Mouse (Mus musculus) CH12.LX (cell line): ENCODE data around the gene Mrpl22. TPM values are rescaled to one million over a fixed set of nuclear protein-coding genes. Genes with fewer than 3 reads are reported as not detected.

ENCODE experiments used
- DNase-seq: peaks from one replicate; pipeline ENCODE4 v3.0.0-alpha.2; 2013; ENCODE audit errors: extremely low read depth
- H3K27ac ChIP-seq: 2 replicates; pipeline ENCODE4 v1.5.1; 2012; ENCODE audit warnings: low read depth, mild to moderate bottlenecking, control low read depth, moderate library complexity; ENCODE audit not compliant: insufficient read depth
- H3K27me3 ChIP-seq: replicated peaks from 2 replicates; pipeline ENCODE3; 2012; ENCODE audit warnings: inconsistent platforms
- H3K36me3 ChIP-seq, 2 experiments: replicated peaks in 1 of 2; 2 replicates each; pipeline versions ENCODE3 to v1.6.1; 2012; ENCODE audit warnings: inconsistent platforms in 1 of 2, low read length in 1 of 2, mild to moderate bottlenecking in 1 of 2, mixed read lengths in 1 of 2, moderate library complexity in 1 of 2; ENCODE audit not compliant: control insufficient read depth in 1 of 2, insufficient read depth in 1 of 2
- H3K4me1 ChIP-seq, 2 experiments: 2 replicates each; pipeline ENCODE4 v1.6.1; 2012; ENCODE audit warnings: inconsistent platforms in 1 of 2, moderate library complexity in 1 of 2; ENCODE audit not compliant: insufficient read depth in 2 of 2, control insufficient read depth in 1 of 2
- H3K4me2 ChIP-seq: 2 replicates; pipeline ENCODE4 v1.6.1; 2012; ENCODE audit warnings: low read depth, mild to moderate bottlenecking, control low read depth; ENCODE audit not compliant: poor library complexity, insufficient read depth, severe bottlenecking
- H3K4me3 ChIP-seq, 3 experiments: fragments of 150-350 bp in 1 of 3; sonication (generic) in 1 of 3; replicated peaks in 1 of 3; 2 replicates each; pipeline versions ENCODE3 to v1.5.1; 2011 to 2012; ENCODE audit warnings: low read depth in 2 of 3, low read length in 2 of 3, mild to moderate bottlenecking in 2 of 3, moderate library complexity in 2 of 3, control low read depth in 1 of 3, improper control_type of control experiment in 1 of 3, inconsistent platforms in 1 of 3, mixed read lengths in 1 of 3; ENCODE audit not compliant: poor library complexity in 1 of 3
- H3K79me2 ChIP-seq: replicated peaks from 2 replicates; pipeline ENCODE4 v1.6.1; 2012; ENCODE audit warnings: mild to moderate bottlenecking, moderate library complexity; ENCODE audit not compliant: control insufficient read depth, poor library complexity, insufficient read depth, severe bottlenecking; ENCODE audit errors: extremely low read depth
- H3K9ac ChIP-seq: 2 replicates; pipeline ENCODE4 v1.6.1; 2012; ENCODE audit warnings: low read depth, mild to moderate bottlenecking, control low read depth, moderate library complexity; ENCODE audit not compliant: insufficient read depth
- H3K9me3 ChIP-seq: replicated peaks from 2 replicates; pipeline ENCODE3; 2012; ENCODE audit warnings: low read length, inconsistent platforms, mixed read lengths
- BHLHE40 ChIP-seq: IDR thresholded peaks from 2 replicates; pipeline ENCODE4 v1.6.1; 2011; ENCODE audit warnings: mild to moderate bottlenecking, low read depth, low read length, improper control_type of control experiment
- CHD1 ChIP-seq: IDR thresholded peaks from 2 replicates; pipeline ENCODE4 v1.6.1; 2012; ENCODE audit warnings: low read depth, low read length, improper control_type of control experiment, inconsistent platforms
- CHD2 ChIP-seq: IDR thresholded peaks from 2 replicates; pipeline ENCODE4 v1.6.1; 2011; ENCODE audit warnings: low read length, improper control_type of control experiment
- CTCF ChIP-seq, 2 experiments: IDR thresholded peaks in 1 of 2; conservative IDR thresholded peaks in 1 of 2; 2 replicates each; pipeline ENCODE4 v1.5.1; 2011 to 2012; ENCODE audit warnings: low read depth in 2 of 2, low read length in 2 of 2, improper control_type of control experiment in 1 of 2, inconsistent platforms in 1 of 2, mild to moderate bottlenecking in 1 of 2, moderate library complexity in 1 of 2
- E2F4 ChIP-seq: IDR thresholded peaks from 2 replicates; pipeline ENCODE4 v1.6.1; 2011; ENCODE audit warnings: low read depth, low read length, improper control_type of control experiment; ENCODE audit not compliant: insufficient replicate concordance
- ELF1 ChIP-seq: IDR thresholded peaks from 2 replicates; pipeline ENCODE4 v1.6.1; 2014; ENCODE audit warnings: low read depth, mild to moderate bottlenecking, inconsistent platforms, low read length, improper control_type of control experiment
- EP300 ChIP-seq: IDR thresholded peaks from 2 replicates; pipeline ENCODE4 v1.6.1; 2011; ENCODE audit warnings: low read length, improper control_type of control experiment
- ETS1 ChIP-seq: conservative IDR thresholded peaks from 2 replicates; pipeline ENCODE4 v1.6.1; 2012; ENCODE audit warnings: low read depth, mild to moderate bottlenecking, inconsistent platforms, low read length, improper control_type of control experiment, moderate library complexity
- GABPA ChIP-seq: IDR thresholded peaks from 2 replicates; pipeline ENCODE4 v1.6.1; 2012; ENCODE audit warnings: low read depth, low read length, improper control_type of control experiment, inconsistent platforms; ENCODE audit not compliant: insufficient replicate concordance
- HCFC1 ChIP-seq: IDR thresholded peaks from 2 replicates; pipeline ENCODE4 v1.6.1; 2012; ENCODE audit warnings: low read depth, mild to moderate bottlenecking, inconsistent platforms, low read length, improper control_type of control experiment
- IRF4 ChIP-seq: IDR thresholded peaks from 2 replicates; pipeline ENCODE4 v1.6.1; 2014; ENCODE audit warnings: low read depth, mild to moderate bottlenecking, inconsistent platforms, low read length, improper control_type of control experiment
- JUN ChIP-seq: IDR thresholded peaks from 2 replicates; pipeline ENCODE4 v1.6.1; 2011; ENCODE audit warnings: low read depth, mild to moderate bottlenecking, low read length, improper control_type of control experiment, moderate library complexity; ENCODE audit not compliant: insufficient read depth
- JUND ChIP-seq: conservative IDR thresholded peaks from 2 replicates; pipeline ENCODE4 v1.6.1; 2011; ENCODE audit warnings: low read depth, low read length, improper control_type of control experiment
- KAT2A ChIP-seq: IDR thresholded peaks from 2 replicates; pipeline ENCODE4 v1.6.1; 2012; ENCODE audit warnings: low read length, improper control_type of control experiment, inconsistent platforms; ENCODE audit not compliant: insufficient replicate concordance
- MAFK ChIP-seq: IDR thresholded peaks from 2 replicates; pipeline ENCODE4 v1.6.1; 2011; ENCODE audit warnings: low read length, improper control_type of control experiment; ENCODE audit not compliant: insufficient replicate concordance
- MAX ChIP-seq: IDR thresholded peaks from 2 replicates; pipeline ENCODE4 v1.6.1; 2011; ENCODE audit warnings: low read length, improper control_type of control experiment
- MAZ ChIP-seq: IDR thresholded peaks from 2 replicates; pipeline ENCODE4 v1.6.1; 2012; ENCODE audit warnings: low read depth, mild to moderate bottlenecking, inconsistent platforms, low read length, improper control_type of control experiment, moderate library complexity
- MEF2A ChIP-seq: IDR thresholded peaks from 2 replicates; pipeline ENCODE4 v1.6.1; 2014; ENCODE audit warnings: low read depth, mild to moderate bottlenecking, inconsistent platforms, low read length, improper control_type of control experiment, borderline replicate concordance
- MXI1 ChIP-seq: IDR thresholded peaks from 2 replicates; pipeline ENCODE4 v1.6.1; 2011; ENCODE audit warnings: mild to moderate bottlenecking, low read depth, low read length, improper control_type of control experiment
- MYC ChIP-seq: IDR thresholded peaks from 2 replicates; pipeline ENCODE4 v1.6.1; 2011; ENCODE audit warnings: low read depth, mild to moderate bottlenecking, improper control_type of control experiment, low read length
- NELFE ChIP-seq: IDR thresholded peaks from 2 replicates; pipeline ENCODE4 v1.6.1; 2011; ENCODE audit warnings: low read depth, low read length, improper control_type of control experiment
- NRF1 ChIP-seq: IDR thresholded peaks from 2 replicates; pipeline ENCODE4 v1.6.1; 2014; ENCODE audit warnings: low read depth, mild to moderate bottlenecking, inconsistent platforms, low read length, improper control_type of control experiment, moderate library complexity
- PAX5 ChIP-seq: IDR thresholded peaks from 2 replicates; pipeline ENCODE4 v1.6.1; 2012; ENCODE audit warnings: low read length, inconsistent platforms, mixed read lengths
- POLR2A ChIP-seq: IDR thresholded peaks from 2 replicates; pipeline ENCODE4 v1.6.1; 2011; ENCODE audit warnings: low read depth, mild to moderate bottlenecking, improper control_type of control experiment, low read length
- POLR2AphosphoS2 ChIP-seq: IDR thresholded peaks from 2 replicates; pipeline ENCODE4 v1.6.1; 2011; ENCODE audit warnings: low read depth, low read length, improper control_type of control experiment
- RAD21 ChIP-seq: IDR thresholded peaks from 2 replicates; pipeline ENCODE4 v1.6.1; 2011; ENCODE audit warnings: low read depth, mild to moderate bottlenecking, low read length, improper control_type of control experiment, moderate library complexity
- RCOR1 ChIP-seq: conservative IDR thresholded peaks from 2 replicates; pipeline ENCODE4 v1.6.1; 2012; ENCODE audit warnings: low read depth, mild to moderate bottlenecking, inconsistent platforms, low read length, improper control_type of control experiment
- SIN3A ChIP-seq: IDR thresholded peaks from 2 replicates; pipeline ENCODE4 v1.6.1; 2012; ENCODE audit warnings: low read length, improper control_type of control experiment, inconsistent platforms
- SMC3 ChIP-seq: IDR thresholded peaks from 2 replicates; pipeline ENCODE4 v1.6.1; 2011; ENCODE audit warnings: low read depth, low read length, improper control_type of control experiment
- TBP ChIP-seq: conservative IDR thresholded peaks from 2 replicates; pipeline ENCODE4 v1.6.1; 2011; ENCODE audit warnings: low read depth, low read length, improper control_type of control experiment
- TCF12 ChIP-seq: IDR thresholded peaks from 2 replicates; pipeline ENCODE4 v1.6.1; 2014; ENCODE audit warnings: low read depth, mild to moderate bottlenecking, inconsistent platforms, low read length, improper control_type of control experiment
- UBTF ChIP-seq: IDR thresholded peaks from 2 replicates; pipeline ENCODE4 v1.6.1; 2012; ENCODE audit warnings: low read depth, mild to moderate bottlenecking, inconsistent platforms, low read length, improper control_type of control experiment, moderate library complexity
- USF1 ChIP-seq: IDR thresholded peaks from 2 replicates; pipeline ENCODE4 v1.6.1; 2014; ENCODE audit warnings: low read depth, mild to moderate bottlenecking, inconsistent platforms, low read length, improper control_type of control experiment
- USF2 ChIP-seq: conservative IDR thresholded peaks from 2 replicates; pipeline ENCODE4 v1.6.1; 2011; ENCODE audit warnings: low read depth, low read length, improper control_type of control experiment
- ZC3H11A ChIP-seq: IDR thresholded peaks from 2 replicates; pipeline ENCODE4 v1.6.1; 2012; ENCODE audit warnings: low read depth, mild to moderate bottlenecking, inconsistent platforms, low read length, improper control_type of control experiment
- ZKSCAN1 ChIP-seq: IDR thresholded peaks from 2 replicates; pipeline ENCODE4 v1.6.1; 2012; ENCODE audit warnings: low read depth, inconsistent platforms, low read length, improper control_type of control experiment, borderline replicate concordance
- ZMIZ1 ChIP-seq: IDR thresholded peaks from 2 replicates; pipeline ENCODE4 v1.6.1; 2012; ENCODE audit warnings: low read depth, mild to moderate bottlenecking, inconsistent platforms, low read length, improper control_type of control experiment
- ZNF384 ChIP-seq: IDR thresholded peaks from 2 replicates; pipeline ENCODE4 v1.6.1; 2012; ENCODE audit warnings: low read depth, low read length, improper control_type of control experiment, inconsistent platforms
- dilution Hi-C: fragments of 300-500 bp; cut with MboI; formaldehyde crosslinking; loops from 2 replicates; pipeline ENCODE4 v1.14.3; 2020; ENCODE audit warnings: low sequenced_read_pairs; ENCODE audit not compliant: extremely low pct_unique_long_range_greater_than_20kb, extremely low pct_ligation_motif_present
- in situ Hi-C: fragments of 300-500 bp; cut with MboI; formaldehyde crosslinking; loops from 3 replicates; pipeline ENCODE4 v1.14.3; 2019; ENCODE audit warnings: low sequenced_read_pairs, low pct_ligation_motif_present, low pct_unique_long_range_greater_than_20kb, mixed read lengths
- polyA plus RNA-seq: library from polyadenylated mRNA; unstranded; fragments of >175 nt; gene quantifications from 2 replicates; pipeline ENCODE4 v1.2.1, GENCODE M21; 2012; ENCODE audit warnings: low read depth; ENCODE audit not compliant: insufficient read length
- total RNA-seq, 2 experiments: library from RNA; depleted of rRNA; stranded (reverse); fragments of 300-350 nt in 1 of 2; fragments of >200 nt in 1 of 2; gene quantifications; 2 replicates each; pipeline ENCODE4 v1.2.3; 2012 to 2014

Mrpl22 gene
- total and polyA plus RNA-seq, 3 experiments = 89.1 to 133 (median 115) TPM

GRCm38 (mm10) chr11:58211062-58211681, 39.7 kb downstream of the Mrpl22 start:
- Histone ChIP-seq H3K27ac (peak overlapping the region; percentile 92), H3K4me1 (peaks cover 31 to 63% of the 10 kb centered on the region in 2 experiments), H3K36me3 (peaks cover 16 to 23% of the 10 kb centered on the region in 2 experiments), H3K79me2 (peaks cover 5% of the 10 kb centered on the region; the same call in 1 of the 2 replicates), H3K4me2 (peak overlapping the region; percentile 84), H3K9me3 (no peaks in the 10 kb centered on the region), H3K9ac (peak overlapping the region; percentile 67), H3K4me3 (peak overlapping the region; percentile 0 to 31 (median 7)), H3K27me3 (no peaks in the 10 kb centered on the region)
- in situ Hi-C loops (no loop called here), dilution Hi-C loops (no loop called here)
- TF ChIP-seq MYC = peak; percentile 92
- TF ChIP-seq POLR2AphosphoS2 = no peak
- no peak for TF ChIP-seq E2F4
- TF ChIP-seq MAX = peak; percentile 96
- TF ChIP-seq CTCF (conservative IDR thresholded peaks at IDR 0.05 in 1 of 2, IDR thresholded peaks at IDR 0.05 in 1 of 2; ENCODE audit: low read depth in 2 of 2, low read length in 2 of 2) = no peak
- peak; percentile 90 for TF ChIP-seq MXI1
- TF ChIP-seq JUND = peak; percentile 56; the same call in 1 of the 2 replicates
- TF ChIP-seq CHD1 = no peak
- TF ChIP-seq USF2 = peak; percentile 87
- peak; percentile 93 for TF ChIP-seq USF1
- peak; percentile 66 for TF ChIP-seq TBP
- TF ChIP-seq BHLHE40 = peak; percentile 80
- TF ChIP-seq RAD21 = no peak
- TF ChIP-seq CHD2 = 0 out of 2 replicates have a peak, but pooled peaks have one; percentile 16
- TF ChIP-seq HCFC1 = peak; percentile 36
- no peak for TF ChIP-seq KAT2A
- TF ChIP-seq GABPA = no peak
- TF ChIP-seq UBTF = no peak
- peak; percentile 51 for TF ChIP-seq POLR2A
- peak; percentile 70 for TF ChIP-seq ELF1
- TF ChIP-seq ZC3H11A = no peak
- TF ChIP-seq RCOR1 = no peak
- no peak; the same call in 1 of the 2 replicates for TF ChIP-seq ZMIZ1
- TF ChIP-seq ZNF384 = no peak
- TF ChIP-seq MAZ = peak; percentile 64; the same call in 1 of the 2 replicates
- TF ChIP-seq PAX5 = no peak
- TF ChIP-seq NELFE = peak; percentile 4; the same call in 1 of the 2 replicates
- TF ChIP-seq EP300 = peak; percentile 61
- TF ChIP-seq SMC3 = peak; percentile 18
- peak; percentile 40 for TF ChIP-seq JUN
- TF ChIP-seq ETS1 = peak; percentile 100
- TF ChIP-seq NRF1 = peak; percentile 36
- TF ChIP-seq MAFK = peak; percentile 63; the same call in 1 of the 2 replicates
- TF ChIP-seq SIN3A = no peak; the same call in 1 of the 2 replicates
- peak; percentile 93 for TF ChIP-seq MEF2A
- no peak for TF ChIP-seq ZKSCAN1
- peak; percentile 85 for TF ChIP-seq TCF12
- peak; percentile 65 for TF ChIP-seq IRF4
- peak; percentile 82 for DNase-seq
